ENCODE assay signal across 14 mouse cellular contexts in genomic region chr4:31052077-31052677, GRCm38 (mm10).
A peak's percentile ranks its signal among the peaks of the same experiment; 100 is the strongest.
DNase-seq lines count a peak whose midpoint lies in the region; ATAC-seq lines count a peak whose summit lies in the region.
"Had no signal": no experiment of that assay in that cellular context is flagged by ENCODE, and none has a peak within 500 bp of the region (broad histone marks: within the 10 kb centered on the region; RNA-seq: fewer than 3 reads in every experiment).

No protein-coding gene starts in this region.

- H3K4me1 ChIP-seq in forebrain, embryonic 12.5 days: peaks cover 15% of the 10 kb centered on the region
- H3K4me1 ChIP-seq in hindbrain, embryonic 16.5 days (ENCODE audit: control insufficient read depth, insufficient read depth, low read depth, low read length): peaks cover 8% of the 10 kb centered on the region
- H3K4me1 ChIP-seq in neural tube, embryonic 13.5 days (replicated peaks): peaks cover 24% of the 10 kb centered on the region
- no peaks in the 10 kb centered on the region for H3K4me1 ChIP-seq in intestine, embryonic 16.5 days (ENCODE audit: control insufficient read depth, insufficient read depth, low read length)
- H3K4me1 ChIP-seq: embryonic facial prominence, embryonic 15.5 days; heart, embryonic 12.5 days had no signal

- ATAC-seq in forebrain, embryonic 12.5 days (ENCODE audit: low FRiP score): peak; percentile 56; the same call in 1 of the 2 replicates
- ATAC-seq in hindbrain, embryonic 16.5 days: peak; percentile 89
- peak; percentile 72 for ATAC-seq in neural tube, embryonic 13.5 days (ENCODE audit: low read depth)
- ATAC-seq in intestine, embryonic 16.5 days: no peak
- ATAC-seq: liver, postnatal 0 days had no signal

- H3K4me2 ChIP-seq in forebrain, embryonic 12.5 days: no peak overlapping the region
- H3K4me2 ChIP-seq in hindbrain, embryonic 16.5 days (ENCODE audit: low read length): no peak overlapping the region
- no peak overlapping the region for H3K4me2 ChIP-seq in neural tube, embryonic 13.5 days
- H3K4me2 ChIP-seq in intestine, embryonic 16.5 days (ENCODE audit: low read depth, low read length): no peak overlapping the region
- H3K4me2 ChIP-seq: embryonic facial prominence, embryonic 15.5 days; heart, embryonic 12.5 days had no signal

- peak overlapping the region; percentile 59; the same call in 1 of the 2 replicates for H3K27ac ChIP-seq in forebrain, embryonic 12.5 days
- H3K27ac ChIP-seq in hindbrain, embryonic 16.5 days (ENCODE audit: low read depth, low read length): 0 out of 2 replicates have a peak overlapping the region, but pooled peaks have one; percentile 57
- H3K27ac ChIP-seq in neural tube, embryonic 13.5 days (replicated peaks): peak overlapping the region; percentile 74
- no peak overlapping the region for H3K27ac ChIP-seq in intestine, embryonic 16.5 days (ENCODE audit: low read length)
- H3K27ac ChIP-seq: embryonic facial prominence, embryonic 15.5 days; gastrocnemius, adult 2 months; macrophage had no signal

- H3K9ac ChIP-seq in forebrain, embryonic 12.5 days: no peak overlapping the region
- no peak overlapping the region for H3K9ac ChIP-seq in hindbrain, embryonic 16.5 days (ENCODE audit: low read depth, low read length)
- 0 out of 2 replicates have a peak overlapping the region, but pooled peaks have one; percentile 28 for H3K9ac ChIP-seq in neural tube, embryonic 13.5 days
- no peak overlapping the region for H3K9ac ChIP-seq in intestine, embryonic 16.5 days (ENCODE audit: low read depth, low read length)
- H3K9ac ChIP-seq: embryonic facial prominence, embryonic 15.5 days; heart, embryonic 12.5 days; liver, postnatal 0 days had no signal

- H3K27me3 ChIP-seq in forebrain, embryonic 12.5 days: no peaks in the 10 kb centered on the region
- no peaks in the 10 kb centered on the region for H3K27me3 ChIP-seq in hindbrain, embryonic 16.5 days (replicated peaks; ENCODE audit: control insufficient read depth, insufficient read depth, low read length)
- H3K27me3 ChIP-seq in neural tube, embryonic 13.5 days: no peaks in the 10 kb centered on the region
- no peaks in the 10 kb centered on the region for H3K27me3 ChIP-seq in intestine, embryonic 16.5 days (replicated peaks; ENCODE audit: control insufficient read depth, insufficient read depth, low read length)
- H3K27me3 ChIP-seq: embryonic facial prominence, embryonic 15.5 days; heart, embryonic 12.5 days had no signal

- H3K4me3 ChIP-seq in forebrain, embryonic 12.5 days (replicated peaks): no peak overlapping the region
- H3K4me3 ChIP-seq in hindbrain, embryonic 16.5 days (ENCODE audit: low read length): no peak overlapping the region
- no peak overlapping the region for H3K4me3 ChIP-seq in neural tube, embryonic 13.5 days
- H3K4me3 ChIP-seq in intestine, embryonic 16.5 days (ENCODE audit: low read length): no peak overlapping the region
- H3K4me3 ChIP-seq: embryonic facial prominence, embryonic 15.5 days; gastrocnemius, adult 2 months; heart, embryonic 12.5 days had no signal

- no peaks in the 10 kb centered on the region for H3K9me3 ChIP-seq in forebrain, embryonic 12.5 days
- H3K9me3 ChIP-seq in hindbrain, embryonic 16.5 days (ENCODE audit: control insufficient read depth, low read length): no peaks in the 10 kb centered on the region
- no peaks in the 10 kb centered on the region for H3K9me3 ChIP-seq in neural tube, embryonic 13.5 days
- no peaks in the 10 kb centered on the region for H3K9me3 ChIP-seq in intestine, embryonic 16.5 days (ENCODE audit: control insufficient read depth, low read length)
- H3K9me3 ChIP-seq: embryonic facial prominence, embryonic 15.5 days; heart, embryonic 12.5 days had no signal

- peak; percentile 30 to 40 for DNase-seq in cerebellum, postnatal 14 days
- DNase-seq in cerebellum, adult 9-10 months: no peak
- no peak for DNase-seq in adrenal gland, adult 2 months
- DNase-seq in urinary bladder, adult 18-20 months (ENCODE audit: low spot score in 2 of 2): no peak
- DNase-seq: cerebellum, adult 8-10 months; gastrocnemius, adult 2 months; liver, postnatal 0 days had no signal

- WGBS in forebrain, embryonic 12.5 days: 47% methylated on average over 6 of the region's 6 CpGs
- WGBS in hindbrain, embryonic 16.5 days: 22% methylated on average over 6 of the region's 6 CpGs
- WGBS in neural tube, embryonic 13.5 days: 34% methylated on average over 6 of the region's 6 CpGs
- 65% methylated on average over 6 of the region's 6 CpGs for WGBS in intestine, embryonic 16.5 days

- no peaks in the 10 kb centered on the region for H3K36me3 ChIP-seq in forebrain, embryonic 12.5 days (replicated peaks)
- no peaks in the 10 kb centered on the region for H3K36me3 ChIP-seq in hindbrain, embryonic 16.5 days (ENCODE audit: control insufficient read depth, insufficient read depth, low read length)
- no peaks in the 10 kb centered on the region for H3K36me3 ChIP-seq in neural tube, embryonic 13.5 days
- no peaks in the 10 kb centered on the region for H3K36me3 ChIP-seq in intestine, embryonic 16.5 days (ENCODE audit: control insufficient read depth, insufficient read depth, low read length)
- H3K36me3 ChIP-seq: embryonic facial prominence, embryonic 15.5 days; heart, embryonic 12.5 days had no signal

Comparison
In these comparisons a context has a peak if more than half of its experiments do, and no peak if none do; other contexts are left out.
1. DNase-seq: peak in cerebellum, postnatal 14 days (2 of 2); none in cerebellum, adult 9-10 months (single experiment), adrenal gland, adult 2 months (single experiment) and urinary bladder, adult 18-20 months (0 of 2).